Mouse (Mus musculus) retina, postnatal 7 days (tissue): ENCODE measurements around the gene Gm49601.

Experiments used
- DNase-seq: peaks from one replicate; pipeline ENCODE4 v3.0.0-alpha.2; 2012; ENCODE audit warnings: low read depth, low spot score

Gm49601 gene

DNA sequence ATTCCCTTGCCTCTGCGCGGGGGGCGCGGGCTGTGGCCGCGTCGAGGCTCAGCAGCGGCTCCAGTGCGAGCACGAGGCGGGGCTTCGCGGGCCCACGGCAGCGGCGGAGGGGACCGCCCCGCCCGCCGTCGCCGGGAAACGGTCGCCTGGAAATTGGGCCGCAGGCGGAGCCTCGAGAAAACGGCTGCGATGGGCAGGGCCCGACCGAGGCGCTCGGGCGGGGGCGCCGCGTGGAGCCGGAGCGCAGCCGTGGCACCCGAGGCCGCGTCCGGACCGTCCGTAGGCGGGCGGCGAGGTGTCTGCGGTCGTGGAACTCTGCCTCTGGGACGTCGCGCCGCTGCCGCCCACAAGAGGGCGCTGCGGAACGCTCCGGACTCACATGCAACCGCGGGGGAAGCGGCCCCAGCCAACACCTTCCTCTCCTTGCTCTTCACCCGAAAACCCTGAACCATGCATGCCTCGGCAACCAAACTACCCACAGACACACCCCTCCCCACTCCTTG lies at the start of gene Gm49601:
Gene Gm49601, minus strand, starts transcription at position 52 of the 503 bp plus-strand sequence.
- peak; percentile 74 for DNase-seq

DNA sequence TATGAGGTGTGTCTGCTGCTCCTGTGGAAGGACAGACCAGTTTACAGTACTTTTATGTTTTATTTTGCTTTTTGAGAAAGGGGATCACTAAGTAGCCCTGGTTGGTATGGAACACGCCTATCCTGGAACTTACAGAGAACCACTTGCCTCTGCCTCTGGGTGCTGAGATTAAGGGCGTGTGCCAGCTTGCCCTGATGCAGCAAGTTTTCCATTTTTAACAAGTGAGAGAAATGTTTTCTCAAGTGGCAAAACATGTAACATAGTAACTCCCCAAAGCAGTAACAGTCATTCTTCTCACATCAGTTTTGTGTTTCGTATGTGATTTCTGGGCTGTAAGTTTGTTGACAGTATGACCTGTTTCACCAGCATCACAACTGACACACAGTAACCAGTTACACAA lies 46.8 kb upstream of the Gm49601 start:
- no peak for DNase-seq

DNA sequence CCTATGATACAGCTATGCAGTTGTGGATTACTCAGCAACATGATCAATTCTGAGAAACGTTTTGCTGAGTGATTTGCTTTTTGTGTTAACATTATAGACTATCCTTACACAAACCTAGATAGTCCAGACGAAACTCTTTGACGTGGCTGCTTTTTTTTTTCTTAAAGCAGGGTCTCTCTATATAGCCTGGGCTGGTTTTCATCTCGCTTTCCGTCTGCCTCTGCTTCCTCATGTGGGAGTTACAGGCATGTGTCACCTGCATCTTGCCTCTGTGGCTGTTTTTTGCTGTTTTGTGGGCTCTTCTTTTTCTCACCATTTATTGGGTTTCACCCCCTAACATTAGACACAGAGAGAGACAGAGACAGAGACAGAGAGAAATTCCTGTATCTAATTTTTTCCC lies 45.8 kb upstream of the Gm49601 start:
- DNase-seq, result no peak

DNA sequence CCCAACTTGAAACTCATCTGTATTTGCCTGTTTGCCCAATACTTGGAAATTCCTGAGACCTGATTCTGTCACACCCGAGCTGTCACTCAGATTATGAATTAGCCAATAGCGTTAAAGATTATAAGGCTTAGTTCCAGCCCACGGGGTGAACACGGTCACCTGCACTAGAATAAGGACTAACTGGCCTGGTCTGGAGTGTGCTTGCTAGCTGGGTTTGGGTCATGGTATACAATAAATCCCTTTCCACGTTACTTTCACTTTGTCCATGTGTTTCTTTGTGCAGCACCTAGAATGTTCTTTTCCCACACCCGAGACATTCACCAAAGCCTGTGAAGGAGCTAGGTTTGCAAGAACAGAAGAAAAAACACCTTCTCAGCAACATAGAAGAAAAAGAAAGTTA lies 43.7 kb upstream of the Gm49601 start:
- DNase-seq, result no peak

DNA sequence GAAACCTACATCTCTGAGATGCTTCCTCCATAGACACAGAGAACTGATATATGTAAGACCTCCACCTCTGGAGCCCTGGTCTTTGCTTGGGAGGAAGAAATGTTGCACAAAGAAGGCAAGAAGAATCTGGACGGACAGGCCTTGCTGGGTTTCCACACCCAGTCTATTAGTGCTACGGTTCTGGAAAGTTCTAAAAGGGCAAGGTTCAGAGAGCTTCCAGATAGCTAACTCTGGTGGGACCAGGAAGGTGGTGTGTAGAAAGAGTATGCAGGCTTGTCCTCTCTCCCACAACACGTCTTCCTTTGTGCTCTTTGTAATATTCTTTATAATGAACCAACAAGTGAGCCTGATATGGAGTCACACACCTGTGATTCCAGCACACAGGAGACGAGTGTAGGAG lies 32.4 kb upstream of the Gm49601 start:
- DNase-seq, result no peak

DNA sequence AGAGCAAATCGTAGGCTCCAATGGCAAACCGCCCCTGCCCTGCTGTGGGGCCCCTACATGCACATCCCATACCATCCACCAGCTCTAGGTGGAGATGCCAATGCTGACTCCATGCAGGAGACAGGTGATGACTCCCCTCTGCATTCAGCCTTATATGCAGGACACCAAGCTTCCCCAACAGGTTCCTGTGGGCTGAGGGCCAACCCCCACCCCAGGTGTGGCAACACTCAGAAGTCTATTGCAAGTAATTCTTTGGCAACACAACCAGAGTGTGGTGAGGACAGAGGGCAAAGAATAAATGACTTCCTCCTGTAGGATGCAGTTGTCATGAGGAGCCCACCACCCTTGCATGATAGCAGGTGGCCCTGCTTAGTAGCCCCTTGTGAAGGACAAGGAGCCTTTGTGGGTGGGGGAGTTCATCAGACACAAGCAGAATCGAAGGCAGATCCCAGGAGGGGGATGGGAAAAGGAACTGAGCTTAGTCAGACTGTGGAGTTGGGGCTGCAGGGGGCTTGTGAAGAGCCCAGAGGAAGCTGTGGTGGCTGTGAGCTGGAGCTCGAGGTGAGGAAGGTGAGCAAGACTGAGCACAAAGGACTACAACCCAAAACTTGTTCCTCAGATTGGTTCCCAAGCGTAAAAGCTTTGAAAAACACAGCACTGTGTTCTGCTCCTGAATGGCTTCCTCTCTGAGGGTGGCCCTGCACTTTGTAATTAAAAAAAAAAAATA lies 29.3 kb upstream of the Gm49601 start:
- no peak for DNase-seq

DNA sequence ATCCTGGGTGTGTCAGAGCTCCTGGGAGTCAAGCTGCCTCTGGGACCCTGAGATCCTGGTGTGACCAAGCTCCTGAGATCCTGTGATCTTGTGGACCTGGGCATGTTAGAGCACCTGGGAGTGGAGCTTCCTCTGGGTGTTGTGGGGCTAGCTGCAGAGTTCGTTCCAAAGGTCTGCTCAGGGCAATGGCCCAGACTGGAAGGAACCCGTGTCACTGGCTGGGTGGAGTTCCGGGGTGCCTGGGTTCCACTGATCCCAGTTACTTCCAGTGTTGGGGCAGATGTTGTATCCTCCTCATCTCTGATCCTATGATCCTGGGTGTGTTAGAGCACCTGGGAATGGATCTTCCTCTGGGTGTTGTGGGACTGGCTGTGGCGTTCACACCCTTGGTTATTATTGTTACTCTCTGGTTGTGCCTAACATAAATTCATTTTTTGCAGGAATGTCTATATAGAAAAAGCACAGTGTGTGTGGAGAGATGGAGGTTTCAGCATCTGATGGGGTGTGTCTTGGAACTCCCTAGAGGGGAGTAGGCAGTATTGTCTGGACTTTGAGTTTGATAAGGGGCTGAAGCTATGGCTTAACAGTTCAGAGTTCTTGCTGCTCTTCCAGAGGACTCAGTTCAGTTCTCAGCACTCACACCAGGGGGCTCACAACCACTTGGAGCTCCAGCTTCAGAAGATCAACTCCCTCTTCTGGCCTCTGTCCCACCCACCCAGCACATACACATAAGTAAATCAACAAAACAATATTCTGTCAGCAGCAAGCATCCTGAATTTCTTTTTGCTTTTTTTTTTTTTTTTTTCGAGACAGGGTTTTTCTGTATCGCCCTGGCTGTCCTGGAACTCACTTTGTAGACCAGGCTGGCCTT lies 27.3 kb upstream of the Gm49601 start:
- no peak for DNase-seq

DNA sequence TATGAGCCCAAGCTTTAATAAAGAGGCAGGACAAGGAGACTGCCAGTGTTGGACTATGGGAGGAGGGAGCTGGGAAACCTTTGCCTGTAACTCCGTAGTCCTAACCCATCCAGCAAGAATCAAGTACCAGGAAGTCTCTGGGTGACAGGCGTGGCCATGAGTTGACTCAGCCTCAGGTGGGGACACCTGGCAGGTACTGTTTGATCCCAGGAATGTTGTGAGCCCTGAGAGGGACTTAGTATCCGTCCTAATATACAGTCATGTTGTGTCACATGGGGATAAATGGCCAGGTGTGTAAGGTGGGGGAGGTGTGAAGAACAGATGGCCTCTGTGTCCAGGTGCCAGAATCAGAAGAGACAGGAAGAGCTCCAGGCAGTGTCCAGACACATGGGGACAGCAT lies 22.9 kb upstream of the Gm49601 start:
- no peak for DNase-seq

DNA sequence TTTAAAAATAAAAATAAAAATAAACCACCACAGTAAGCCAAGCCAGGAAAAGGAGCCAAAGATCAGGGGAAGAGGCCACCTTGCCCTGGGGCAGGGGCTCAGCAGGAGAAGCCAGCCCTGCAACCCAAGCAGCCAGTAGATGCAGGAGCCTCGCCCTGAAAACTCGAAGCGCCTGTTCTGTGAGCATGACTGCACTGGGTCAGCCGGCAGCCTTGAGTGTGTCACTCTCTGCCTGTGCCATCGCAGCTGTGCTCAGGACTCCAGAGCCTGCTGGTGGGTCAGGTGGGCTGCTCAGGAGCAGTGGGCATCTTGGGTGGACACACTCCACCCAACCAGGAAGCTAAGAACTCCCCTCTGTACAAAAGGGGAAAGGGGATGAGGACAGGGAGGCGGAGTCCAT lies 19.1 kb upstream of the Gm49601 start:
- no peak for DNase-seq

DNA sequence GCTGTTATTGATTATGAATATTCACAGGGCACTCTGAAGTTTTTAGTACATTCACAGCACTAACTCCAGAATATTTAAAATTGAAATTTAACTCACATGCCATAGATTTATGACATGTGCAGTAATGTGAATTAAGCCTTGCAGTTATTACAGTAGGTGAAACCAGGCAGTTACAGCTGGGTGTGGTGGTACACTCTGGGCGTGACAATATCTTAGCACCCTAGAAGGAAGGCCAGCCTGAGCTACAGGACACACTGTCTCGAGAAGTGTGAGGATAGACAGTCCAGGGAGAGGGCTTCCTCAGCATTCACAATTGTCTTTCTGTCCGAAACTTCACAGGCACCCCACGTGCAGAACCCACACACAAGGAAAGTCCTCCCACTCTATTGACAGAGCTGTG lies 18.3 kb upstream of the Gm49601 start:
- no peak for DNase-seq

DNA sequence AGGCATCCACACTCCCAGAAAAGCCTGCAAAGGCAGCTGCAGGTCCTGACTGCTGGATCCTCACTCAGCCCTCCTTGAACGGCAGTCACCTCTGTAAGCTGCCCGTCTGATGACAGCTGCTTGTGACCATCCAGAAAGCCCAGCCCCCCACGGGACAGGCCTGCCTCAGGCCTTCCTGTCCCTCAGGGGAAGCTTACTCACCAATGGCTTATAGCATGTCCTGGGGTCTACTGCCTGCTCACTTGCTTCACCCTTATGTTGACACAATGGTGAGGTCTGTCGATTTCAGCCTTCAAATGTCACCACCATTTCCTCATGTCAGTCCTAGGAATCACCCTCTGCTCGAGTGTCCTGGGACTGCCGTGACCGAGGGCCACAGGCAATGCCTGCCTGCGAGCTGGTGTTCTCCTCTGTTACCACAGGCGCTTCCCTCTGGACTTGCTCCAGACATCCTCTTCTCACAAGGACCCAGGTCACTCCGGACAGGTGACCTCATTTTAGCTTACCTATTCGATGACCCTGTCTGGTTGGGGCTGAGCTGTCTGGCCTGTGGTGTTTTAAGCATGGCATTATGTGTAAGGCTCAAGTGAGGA lies 17.3 kb upstream of the Gm49601 start:
- DNase-seq, result no peak

DNA sequence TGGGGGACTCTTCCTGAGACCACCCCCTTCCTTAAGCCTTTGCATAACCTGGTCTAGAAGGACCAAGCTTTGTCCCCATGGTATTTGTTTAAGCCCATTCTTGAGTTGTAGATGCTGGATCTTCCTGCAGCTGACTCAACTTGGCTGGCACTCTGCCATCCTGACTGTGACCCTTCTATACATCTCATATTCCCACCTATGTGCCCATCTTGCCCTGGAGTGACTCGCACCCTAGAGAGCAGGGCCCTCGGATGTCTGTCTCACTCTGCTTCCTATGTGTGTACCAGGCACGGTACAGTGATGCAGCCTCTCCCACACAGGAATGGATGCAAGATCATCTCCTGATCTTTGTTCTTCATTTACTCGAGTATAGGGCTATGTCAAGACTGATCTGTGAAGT lies 16.7 kb upstream of the Gm49601 start:
- DNase-seq, result no peak

DNA sequence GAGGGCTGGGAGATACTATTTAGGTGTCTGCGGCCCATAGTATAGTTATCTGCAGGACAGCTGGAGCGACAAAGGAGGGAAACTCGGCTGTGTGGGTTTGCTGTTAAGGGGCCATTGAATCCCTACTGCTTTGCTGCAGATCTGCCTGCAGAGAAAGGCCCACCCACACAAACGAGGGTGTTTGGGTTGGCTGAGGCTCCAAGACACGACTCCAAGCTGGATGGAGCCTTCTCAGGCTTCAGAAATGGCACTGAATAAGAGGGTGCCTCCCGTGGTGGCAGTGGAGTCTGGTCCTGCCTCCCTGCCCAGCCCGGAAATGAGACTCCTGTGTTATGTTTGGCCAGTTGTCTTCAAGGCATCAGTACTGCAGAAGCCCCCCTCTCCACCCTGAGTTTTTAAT lies 16.1 kb upstream of the Gm49601 start:
- DNase-seq, result no peak

DNA sequence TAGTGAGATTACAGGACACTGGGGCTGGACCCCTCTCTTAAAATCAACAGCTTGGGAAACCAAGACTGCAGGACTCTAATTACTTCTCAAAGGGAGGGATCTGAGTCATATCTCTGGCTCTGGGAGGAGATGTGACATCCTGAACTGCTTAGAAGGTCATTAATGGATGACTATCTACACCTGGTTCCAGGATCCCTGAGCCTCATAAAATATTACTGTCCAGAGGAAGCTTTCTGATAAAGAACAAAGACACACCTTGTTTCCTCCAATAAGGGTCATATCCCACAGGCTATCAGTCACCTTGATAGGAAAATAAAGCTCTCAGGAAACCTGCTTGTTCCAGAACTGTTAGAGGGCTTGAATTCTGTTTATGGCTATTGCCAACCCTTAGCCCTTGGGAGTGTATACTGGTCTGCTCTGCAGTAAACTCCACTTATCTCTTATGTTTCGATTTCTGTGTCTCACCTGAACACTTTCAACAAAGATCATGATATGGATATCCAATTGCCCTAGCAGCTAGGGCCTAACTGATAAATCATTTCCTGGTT lies 13.2 kb upstream of the Gm49601 start:
- no peak for DNase-seq

DNA sequence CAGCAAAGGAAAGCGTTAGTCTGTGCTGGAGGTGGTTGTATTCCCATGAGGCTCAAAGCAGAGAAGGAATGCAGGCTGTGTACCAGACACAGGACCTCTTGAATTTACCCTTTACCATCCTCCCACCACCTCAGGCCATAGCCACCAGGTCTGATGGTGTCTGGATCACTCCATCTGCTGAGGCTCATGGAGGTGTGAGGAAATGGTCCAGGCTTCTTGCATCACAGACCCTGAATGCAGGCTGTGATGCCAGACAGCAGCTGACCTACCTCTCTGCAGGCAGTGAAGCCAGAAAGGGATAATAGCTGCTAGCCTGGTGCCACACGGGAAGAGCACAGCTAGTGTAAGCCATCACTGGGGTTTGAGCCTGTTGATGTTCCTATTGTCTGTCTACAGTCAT lies 12.2 kb upstream of the Gm49601 start:
- no peak for DNase-seq

DNA sequence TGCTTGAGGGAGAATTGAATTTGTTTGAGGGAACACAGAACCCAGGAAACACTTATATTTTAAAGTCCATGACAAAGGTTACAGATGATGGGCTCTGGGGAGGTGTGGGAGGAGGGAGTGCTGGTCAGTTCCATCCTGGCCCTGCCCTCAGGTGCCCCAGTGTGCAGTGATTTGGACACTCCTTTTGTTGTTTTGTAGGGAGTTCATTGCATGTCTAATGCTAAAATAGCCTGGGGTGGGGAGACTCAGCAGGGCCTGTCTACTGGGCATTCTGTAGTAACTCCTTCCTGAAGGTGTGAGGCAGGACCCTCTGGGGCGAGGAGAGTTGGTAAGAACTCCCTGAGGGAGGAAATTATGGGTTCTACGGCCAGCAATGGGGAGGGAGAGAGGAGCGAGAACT lies 10.6 kb upstream of the Gm49601 start:
- DNase-seq, result no peak

DNA sequence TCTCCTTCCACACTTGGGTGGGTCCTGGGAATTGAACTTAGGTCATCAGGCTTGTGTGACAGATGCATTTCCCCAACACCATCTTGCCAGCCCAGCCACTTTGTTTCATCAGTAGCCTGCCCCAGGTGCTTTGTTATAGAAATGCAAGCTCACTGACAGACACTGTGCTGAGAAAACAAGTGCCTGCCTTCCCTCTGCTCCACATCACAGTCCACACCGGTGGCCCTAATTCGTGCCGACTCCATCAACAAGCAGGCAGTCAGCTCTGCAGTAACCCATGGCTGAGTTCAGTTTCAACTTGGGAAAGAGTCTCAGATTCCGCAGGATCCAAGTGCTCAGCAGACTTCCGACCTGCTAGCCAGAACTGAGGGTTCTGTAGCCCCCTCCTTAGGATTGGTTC lies 10.2 kb upstream of the Gm49601 start:
- DNase-seq, result no peak

DNA sequence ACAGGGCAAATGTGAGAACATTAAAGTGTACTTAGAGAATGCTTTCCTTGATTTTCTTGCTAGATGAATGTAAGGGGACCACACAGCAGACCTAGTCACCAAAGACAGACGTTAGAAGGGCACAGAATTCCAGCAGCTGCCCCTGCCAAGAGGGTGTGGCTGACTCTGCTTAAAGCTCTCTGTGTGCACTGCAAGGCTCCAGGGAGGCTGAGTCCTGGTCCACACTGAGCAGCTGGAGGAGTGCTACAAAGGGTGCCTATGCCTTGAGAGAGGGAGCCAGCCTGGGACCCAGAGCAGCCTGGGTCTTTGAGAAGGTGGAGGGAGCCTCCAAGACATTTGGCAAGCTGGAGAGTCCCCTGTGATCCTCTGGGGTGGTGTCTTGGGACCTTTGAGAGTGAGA lies 7.1 kb upstream of the Gm49601 start:
- no peak for DNase-seq

DNA sequence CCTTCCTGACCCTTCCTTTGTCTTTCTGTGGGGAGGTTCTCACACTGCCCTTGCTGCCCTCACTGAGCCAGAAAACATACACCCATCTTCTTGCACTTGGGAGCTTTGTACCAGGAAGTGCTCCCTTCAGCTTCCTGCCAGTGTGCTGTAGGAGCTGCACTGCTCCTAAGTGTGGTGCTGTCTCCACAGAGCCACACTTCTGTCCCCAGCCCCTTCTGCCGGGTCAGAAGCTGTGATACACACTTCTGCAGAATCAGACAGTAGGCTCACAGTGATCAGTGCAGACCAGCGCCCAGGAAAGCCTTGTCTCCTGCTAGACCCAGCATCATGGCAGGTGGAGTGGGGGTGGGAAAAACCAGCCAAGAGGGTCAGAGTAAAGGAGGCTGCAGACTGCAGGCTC lies 6.6 kb upstream of the Gm49601 start:
- DNase-seq, result no peak

DNA sequence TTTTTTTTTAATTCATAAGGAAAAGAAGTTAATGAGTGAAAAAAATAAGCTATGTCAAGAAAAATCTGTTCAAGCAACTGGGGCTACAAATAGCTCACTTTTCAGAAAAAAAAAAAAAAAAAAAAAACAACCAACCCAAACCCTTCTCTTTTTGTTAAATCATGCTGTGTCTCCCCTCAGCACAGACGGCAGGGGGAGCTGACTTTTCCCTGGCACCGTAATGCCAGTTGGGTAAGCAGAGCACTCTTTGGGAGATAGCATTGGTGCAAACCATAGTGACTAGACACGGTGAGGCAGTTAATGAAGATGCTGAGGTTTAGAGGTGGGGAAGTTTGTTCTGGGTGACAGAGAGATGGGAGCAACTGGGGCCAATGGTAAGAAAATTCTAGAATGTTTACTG lies 5.8 kb upstream of the Gm49601 start:
- no peak for DNase-seq

DNA sequence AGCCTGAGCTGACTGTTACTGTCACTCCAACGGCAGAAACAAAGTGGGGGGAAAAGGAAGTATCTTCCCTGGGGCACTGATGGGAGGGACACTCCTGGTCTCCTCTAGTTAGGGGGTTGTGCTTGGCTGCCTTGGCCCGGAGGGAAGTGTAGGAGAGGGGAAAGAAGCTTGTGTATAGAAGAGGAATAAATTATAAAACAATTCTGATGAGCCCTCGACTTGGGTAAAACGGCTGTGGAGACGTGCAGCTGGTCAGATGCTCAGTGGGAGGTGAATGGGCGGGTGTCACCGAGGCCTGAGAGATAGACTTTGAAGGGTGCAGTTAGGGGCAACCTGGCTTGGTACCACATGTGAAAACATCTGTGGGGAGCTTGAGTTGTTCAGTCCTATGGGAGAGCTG lies 4.9 kb upstream of the Gm49601 start:
- no peak for DNase-seq

DNA sequence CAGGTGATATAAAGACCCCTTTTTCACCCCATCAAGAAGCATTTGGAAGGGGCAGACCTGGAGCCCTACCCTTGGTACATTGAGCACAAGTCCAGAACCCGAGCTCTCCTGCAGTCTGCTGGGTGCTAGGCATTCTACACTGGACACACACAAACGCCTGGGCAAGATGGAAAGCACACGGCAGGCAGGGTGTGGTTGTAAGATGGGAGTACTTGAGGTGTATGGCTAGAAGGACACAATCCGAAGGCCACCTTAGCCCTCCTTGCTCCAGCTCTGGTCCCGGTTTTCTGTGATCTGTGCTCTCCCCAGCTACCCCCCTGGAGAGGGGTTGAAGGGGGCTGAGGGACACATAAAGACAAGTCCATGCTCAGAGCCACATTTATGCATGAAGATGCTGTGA lies 4.1 kb upstream of the Gm49601 start:
- DNase-seq, result no peak
